Mouse (Mus musculus) midbrain, postnatal 0 days (tissue): ENCODE data around the gene Nipsnap1. TPM values are rescaled to one million over a fixed set of nuclear protein-coding genes. Genes with fewer than 3 reads are reported as not detected.

Experiments
- ATAC-seq: fragments of 200-750 bp; cut with Nextera tagmentation; 2 replicates; pipeline ENCODE4 v1.8.0; 2017; ENCODE audit warnings: moderate number of reproducible peaks, mild to moderate bottlenecking, moderate TSS enrichment, moderate library complexity; ENCODE audit not compliant: low FRiP score
- DNase-seq: peaks from one replicate; pipeline ENCODE4 v3.0.0-alpha.2; 2015; ENCODE audit warnings: low spot score
- H3K27ac ChIP-seq: fragments of 300-500 bp; sonication (generic); 2 replicates; pipeline ENCODE4 v1.5.1; 2014; ENCODE audit warnings: low read depth, mild to moderate bottlenecking, low read length, mixed read lengths
- H3K27me3 ChIP-seq: fragments of 300-500 bp; sonication (generic); 2 replicates; pipeline ENCODE4 v1.6.1; 2014; ENCODE audit warnings: low read length, control low read depth, mixed read lengths; ENCODE audit not compliant: insufficient read depth
- H3K36me3 ChIP-seq: fragments of 300-500 bp; sonication (generic); 2 replicates; pipeline ENCODE4 v1.6.1; 2014; ENCODE audit warnings: low read length, control low read depth, mixed read lengths; ENCODE audit not compliant: insufficient read depth
- H3K4me1 ChIP-seq: fragments of 300-500 bp; sonication (generic); 2 replicates; pipeline ENCODE4 v1.6.1; 2014; ENCODE audit warnings: mild to moderate bottlenecking, control low read depth, antibody characterized with exemption, low read length, mixed read lengths; ENCODE audit not compliant: insufficient read depth
- H3K4me2 ChIP-seq: fragments of 300-500 bp; sonication (generic); 2 replicates; pipeline ENCODE4 v1.6.1; 2014; ENCODE audit warnings: low read depth, mild to moderate bottlenecking, low read length, mixed read lengths; ENCODE audit not compliant: poor library complexity, severe bottlenecking
- H3K4me3 ChIP-seq: fragments of 300-500 bp; sonication (generic); 2 replicates; pipeline ENCODE4 v1.5.1; 2014; ENCODE audit warnings: low read depth, mild to moderate bottlenecking, low read length, moderate library complexity
- H3K9ac ChIP-seq: fragments of 300-500 bp; sonication (generic); replicated peaks from 2 replicates; pipeline ENCODE4 v1.6.1; 2014; ENCODE audit warnings: mild to moderate bottlenecking, low read length, moderate library complexity, mixed read lengths; ENCODE audit not compliant: poor library complexity, severe bottlenecking
- H3K9me3 ChIP-seq: fragments of 300-500 bp; sonication (generic); 2 replicates; pipeline ENCODE4 v1.6.1; 2016; ENCODE audit warnings: low read length, control low read depth
- CTCF ChIP-seq: IDR thresholded peaks from 2 replicates; pipeline ENCODE4 v1.5.1; 2016; ENCODE audit warnings: antibody characterized with exemption, mild to moderate bottlenecking
- WGBS: fragments of 180-500 bp; shearing (Covaris S2); extraction: QIAGEN DNeasy Blood & Tissue Kit; methylation state at CpG from one replicate; pipeline ENCODE4 v1.1.7; 2014; 5-methylcytosine and 5-hydroxymethylcytosine counted together
- microRNA-seq: library from miRNA; unstranded; fragments of <30 nt; microRNA quantifications from one replicate; pipeline ENCODE4, GENCODE M21; 2016; ENCODE audit warnings: borderline number of aligned reads
- polyA plus RNA-seq: library from polyadenylated mRNA; unstranded; fragments of >200 nt; fragmentation: Nextera tagmentation; extraction: Ambion mirVana; gene quantifications from 2 replicates; pipeline ENCODE4 v1.2.1, GENCODE M21; 2015
- total RNA-seq: library from RNA; depleted of rRNA; stranded (reverse); fragments of >200 nt; gene quantifications from 2 replicates; pipeline ENCODE4 v1.2.3, GENCODE M21; 2014; rRNA removed

Nipsnap1 gene
- total and polyA plus RNA-seq, 2 experiments from 2014 or later: 130 to 170 TPM

- ATAC-seq: no peak
- Histone ChIP-seq H3K4me1 (no peaks in the 10 kb centered on the region), H3K9ac (no peak overlapping the region), H3K9me3 (no peaks in the 10 kb centered on the region), H3K4me2 (no peak overlapping the region), H3K36me3 (peaks cover 41% of the 10 kb centered on the region), H3K4me3 (no peak overlapping the region), H3K27ac (peak overlapping the region; percentile 27; the same call in 1 of the 2 replicates), H3K27me3 (no peaks in the 10 kb centered on the region)
- peak; percentile 66 for DNase-seq
- no peak for TF ChIP-seq CTCF
- 45% methylated on average over 1 of the region's 1 CpGs for WGBS
Measured at GRCm38 (mm10) chr11:4931009-4931601, 57.4 kb downstream of the Nipsnap1 start.

GRCm38 (mm10) chr11:4936243-4936642 is 62.5 kb downstream of the Nipsnap1 start:
- H3K27ac ChIP-seq: no peak overlapping the region
- no peaks in the 10 kb centered on the region for H3K27me3 ChIP-seq
- no peak for TF ChIP-seq CTCF
- H3K9me3 ChIP-seq: no peaks in the 10 kb centered on the region
- no peaks in the 10 kb centered on the region for H3K4me1 ChIP-seq
- DNase-seq (no peak), ATAC-seq (no peak)
- no peak overlapping the region for H3K4me2 ChIP-seq
- H3K4me3 ChIP-seq: no peak overlapping the region
- no peak overlapping the region for H3K9ac ChIP-seq
- peaks cover 8% of the 10 kb centered on the region; the same call in 1 of the 2 replicates for H3K36me3 ChIP-seq
- 81% methylated on average over 5 of the region's 5 CpGs for WGBS

Small RNA genes lying within 50 kb of the gene (microRNA-seq; reads per million reads assigned to microRNA genes)
- gene Mir6918: 1.3 reads per million

Other genes starting within 250 kb of the Nipsnap1 start
- 15.5 and 15.8 TPM in 2 replicates for gene Ascc2, start 236.2 kb upstream of the Nipsnap1 start, total RNA-seq
- 14.8 and 15.6 TPM in 2 replicates for gene Ascc2, start 236.2 kb upstream of the Nipsnap1 start, polyA plus RNA-seq
- 294 and 403 TPM in 2 replicates for gene Uqcr10, start 169.6 kb upstream of the Nipsnap1 start, total RNA-seq
- gene Uqcr10, start 169.6 kb upstream of the Nipsnap1 start, polyA plus RNA-seq: 788 and 843 TPM in 2 replicates
- 25.9 and 28.2 TPM in 2 replicates for gene Zmat5, start 169.3 kb upstream of the Nipsnap1 start, total RNA-seq
- gene Zmat5, start 169.3 kb upstream of the Nipsnap1 start, polyA plus RNA-seq: 43.5 and 51.7 TPM in 2 replicates
- gene Cabp7, start 127.2 kb upstream of the Nipsnap1 start, total RNA-seq: 13.1 and 15.7 TPM in 2 replicates
- 1.8 and 2.1 TPM in 2 replicates for gene Cabp7, start 127.2 kb upstream of the Nipsnap1 start, polyA plus RNA-seq
- 103 and 107 TPM in 2 replicates for gene Nf2, start 24.4 kb upstream of the Nipsnap1 start, total RNA-seq
- 48.4 and 51.5 TPM in 2 replicates for gene Nf2, start 24.4 kb upstream of the Nipsnap1 start, polyA plus RNA-seq
- 44.9 and 48.4 TPM in 2 replicates for gene Thoc5, start 21.4 kb downstream of the Nipsnap1 start, total RNA-seq
- 44.6 and 45.2 TPM in 2 replicates for gene Thoc5, start 21.4 kb downstream of the Nipsnap1 start, polyA plus RNA-seq
- gene Nefh, start 74.1 kb downstream of the Nipsnap1 start, total RNA-seq: 13.0 and 15.7 TPM in 2 replicates
- 7.7 and 8.3 TPM in 2 replicates for gene Nefh, start 74.1 kb downstream of the Nipsnap1 start, polyA plus RNA-seq
- gene Ap1b1, start 112.9 kb downstream of the Nipsnap1 start, total RNA-seq: 122 and 130 TPM in 2 replicates
- 94.8 and 99.5 TPM in 2 replicates for gene Ap1b1, start 112.9 kb downstream of the Nipsnap1 start, polyA plus RNA-seq
- gene Rasl10a, start 184.2 kb downstream of the Nipsnap1 start, total RNA-seq: 3.1 and 6.2 TPM in 2 replicates
- 3.6 and 4.6 TPM in 2 replicates for gene Rasl10a, start 184.2 kb downstream of the Nipsnap1 start, polyA plus RNA-seq
- gene Gas2l1, start 191.4 kb downstream of the Nipsnap1 start, total RNA-seq: 33.8 and 43.8 TPM in 2 replicates
- 17.6 and 18.5 TPM in 2 replicates for gene Gas2l1, start 191.4 kb downstream of the Nipsnap1 start, polyA plus RNA-seq
- gene Rhbdd3, start 225.0 kb downstream of the Nipsnap1 start, total RNA-seq: 48.0 and 67.1 TPM in 2 replicates
- 50.4 and 54.6 TPM in 2 replicates for gene Rhbdd3, start 225.0 kb downstream of the Nipsnap1 start, polyA plus RNA-seq
- 315 and 338 TPM in 2 replicates for gene Ewsr1, start 225.3 kb downstream of the Nipsnap1 start, total RNA-seq
- 353 and 371 TPM in 2 replicates for gene Ewsr1, start 225.3 kb downstream of the Nipsnap1 start, polyA plus RNA-seq